Mouse (Mus musculus) midbrain, embryonic 13.5 days (tissue): Measurements from ENCODE around the gene Pls1. TPM values are rescaled to one million over a fixed set of nuclear protein-coding genes. Genes with fewer than 3 reads are reported as not detected.
A peak's percentile ranks its signal among the peaks of the same experiment; 100 is the strongest.

Source experiments
- ATAC-seq: fragments of 200-750 bp; cut with Nextera tagmentation; 2 replicates; pipeline ENCODE4 v1.8.0; 2017; ENCODE audit warnings: mild to moderate bottlenecking, moderate TSS enrichment, moderate library complexity
- H3K27ac ChIP-seq: fragments of 300-500 bp; sonication (generic); 2 replicates; pipeline ENCODE4 v1.5.1; 2015; ENCODE audit warnings: inconsistent platforms, mild to moderate bottlenecking, moderate library complexity
- H3K27me3 ChIP-seq: fragments of 300-500 bp; sonication (generic); 2 replicates; pipeline ENCODE4 v1.6.1; 2015; ENCODE audit warnings: mild to moderate bottlenecking, inconsistent platforms
- H3K36me3 ChIP-seq: fragments of 300-500 bp; sonication (generic); 2 replicates; pipeline ENCODE4 v1.6.1; 2015; ENCODE audit warnings: mild to moderate bottlenecking, inconsistent platforms
- H3K4me1 ChIP-seq: fragments of 300-500 bp; sonication (generic); replicated peaks from 2 replicates; pipeline ENCODE4 v1.6.1; 2015; ENCODE audit warnings: inconsistent platforms
- H3K4me2 ChIP-seq: fragments of 300-500 bp; sonication (generic); replicated peaks from 2 replicates; pipeline ENCODE4 v1.6.1; 2015; ENCODE audit warnings: moderate library complexity, mild to moderate bottlenecking, inconsistent platforms
- H3K4me3 ChIP-seq: fragments of 300-500 bp; sonication (generic); replicated peaks from 2 replicates; pipeline ENCODE4 v1.5.1; 2015; ENCODE audit warnings: mild to moderate bottlenecking, inconsistent platforms
- H3K9ac ChIP-seq: fragments of 300-500 bp; sonication (generic); replicated peaks from 2 replicates; pipeline ENCODE4 v1.6.1; 2015; ENCODE audit warnings: mild to moderate bottlenecking, inconsistent platforms
- H3K9me3 ChIP-seq: fragments of 300-500 bp; sonication (generic); 2 replicates; pipeline ENCODE4 v1.6.1; 2016; ENCODE audit warnings: mild to moderate bottlenecking, inconsistent platforms
- WGBS: fragments of 180-500 bp; shearing (Covaris S2); methylation state at CpG from one replicate; pipeline ENCODE4 v1.1.7; 2015; 5-methylcytosine and 5-hydroxymethylcytosine counted together
- polyA plus RNA-seq: library from polyadenylated mRNA; unstranded; fragments of >200 nt; fragmentation: Nextera tagmentation; extraction: Ambion mirVana; gene quantifications from 2 replicates; pipeline ENCODE4 v1.2.1, GENCODE M21; 2015

The Pls1 gene
- polyA plus RNA-seq, 1 experiment from 2014 or later: 2.5 TPM

DNA sequence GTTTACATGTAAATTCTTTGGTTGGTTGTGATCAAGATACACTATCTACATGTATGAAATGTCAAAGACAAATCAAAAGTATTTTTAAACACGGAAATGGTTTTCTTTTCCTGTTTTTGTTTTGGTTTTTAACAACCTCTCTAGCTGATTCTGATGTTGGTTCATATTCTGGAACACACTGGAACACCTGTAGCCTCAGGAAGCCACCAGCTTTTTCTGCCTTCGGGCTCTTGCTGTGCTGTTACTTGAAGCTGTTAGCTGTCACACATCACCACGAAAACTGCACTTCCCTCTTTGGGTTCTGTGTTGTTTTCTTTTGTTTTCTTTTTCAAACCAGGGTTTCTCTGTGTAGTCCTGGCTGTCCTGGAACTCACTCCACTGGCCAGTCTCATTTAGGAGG, 10.3 kb downstream of the Pls1 start:
- ATAC-seq: no peak
- WGBS: 72% methylated on average over 3 of the region's 3 CpGs
- Histone ChIP-seq H3K4me2 (no peak overlapping the region), H3K4me3 (no peak overlapping the region), H3K36me3 (no peaks in the 10 kb centered on the region), H3K27me3 (no peaks in the 10 kb centered on the region), H3K9ac (no peak overlapping the region), H3K9me3 (no peaks in the 10 kb centered on the region), H3K4me1 (no peaks in the 10 kb centered on the region), H3K27ac (no peak overlapping the region)

- H3K4me2 ChIP-seq: no peak overlapping the region
- ATAC-seq: no peak
- H3K4me1 ChIP-seq: no peaks in the 10 kb centered on the region
- H3K36me3 ChIP-seq: no peaks in the 10 kb centered on the region
- H3K27ac ChIP-seq: no peak overlapping the region
- no peaks in the 10 kb centered on the region for H3K9me3 ChIP-seq
- 94% methylated on average over 3 of the region's 3 CpGs for WGBS
- no peak overlapping the region for H3K9ac ChIP-seq
- no peak overlapping the region for H3K4me3 ChIP-seq
- H3K27me3 ChIP-seq: no peaks in the 10 kb centered on the region
Observed at GRCm38 (mm10) chr9:95832758-95833157, 12.4 kb downstream of the Pls1 start.

GRCm38 (mm10) chr9:95827565-95827964, 17.5 kb downstream of the Pls1 start:
- WGBS: 94% methylated on average over 5 of the region's 5 CpGs

DNA sequence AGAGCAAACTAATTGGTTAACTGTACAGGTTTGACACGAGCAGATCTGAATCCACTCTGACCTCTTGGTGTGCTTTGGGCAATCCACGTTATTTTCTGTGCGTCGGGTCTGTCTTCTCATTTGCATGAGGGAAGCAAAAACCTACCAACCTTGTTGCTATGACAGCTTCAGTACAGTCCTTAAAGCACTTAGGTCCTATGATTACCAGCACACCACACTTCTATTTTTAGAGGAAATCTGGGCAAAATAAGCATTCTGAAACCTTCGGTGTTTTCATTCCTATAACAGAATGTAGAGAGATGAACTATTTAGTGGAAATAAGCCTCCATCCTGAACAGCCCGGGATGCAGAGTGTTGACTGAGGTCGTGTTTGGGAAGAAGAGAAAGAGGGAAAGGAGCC, 22.6 kb downstream of the Pls1 start:
- H3K27ac ChIP-seq: no peak overlapping the region
- no peaks in the 10 kb centered on the region for H3K36me3 ChIP-seq
- WGBS: 77% methylated on average over 7 of the region's 7 CpGs
- no peak for ATAC-seq
- H3K4me3 ChIP-seq: no peak overlapping the region
- no peak overlapping the region for H3K9ac ChIP-seq
- no peaks in the 10 kb centered on the region for H3K9me3 ChIP-seq
- no peaks in the 10 kb centered on the region for H3K4me1 ChIP-seq
- no peaks in the 10 kb centered on the region for H3K27me3 ChIP-seq
- no peak overlapping the region for H3K4me2 ChIP-seq

More at GRCm38 (mm10) chr9:95827565-95827964, 17.5 kb downstream of the Pls1 start:
- Histone ChIP-seq H3K9me3 (no peaks in the 10 kb centered on the region), H3K36me3 (no peaks in the 10 kb centered on the region), H3K4me3 (no peak overlapping the region), H3K9ac (no peak overlapping the region), H3K27me3 (no peaks in the 10 kb centered on the region), H3K4me1 (no peaks in the 10 kb centered on the region), H3K27ac (no peak overlapping the region), H3K4me2 (no peak overlapping the region)
- no peak for ATAC-seq

GRCm38 (mm10) chr9:95815706-95816105, 29.4 kb downstream of the Pls1 start:
- H3K27ac ChIP-seq: no peak overlapping the region
- H3K4me3 ChIP-seq: no peak overlapping the region
- WGBS: 86% methylated on average over 4 of the region's 4 CpGs
- no peak for ATAC-seq
- no peaks in the 10 kb centered on the region for H3K9me3 ChIP-seq
- H3K9ac ChIP-seq: no peak overlapping the region
- H3K27me3 ChIP-seq: no peaks in the 10 kb centered on the region
- no peaks in the 10 kb centered on the region for H3K36me3 ChIP-seq
- H3K4me1 ChIP-seq: peaks cover 5% of the 10 kb centered on the region; the same call in 1 of the 2 replicates
- no peak overlapping the region for H3K4me2 ChIP-seq

DNA sequence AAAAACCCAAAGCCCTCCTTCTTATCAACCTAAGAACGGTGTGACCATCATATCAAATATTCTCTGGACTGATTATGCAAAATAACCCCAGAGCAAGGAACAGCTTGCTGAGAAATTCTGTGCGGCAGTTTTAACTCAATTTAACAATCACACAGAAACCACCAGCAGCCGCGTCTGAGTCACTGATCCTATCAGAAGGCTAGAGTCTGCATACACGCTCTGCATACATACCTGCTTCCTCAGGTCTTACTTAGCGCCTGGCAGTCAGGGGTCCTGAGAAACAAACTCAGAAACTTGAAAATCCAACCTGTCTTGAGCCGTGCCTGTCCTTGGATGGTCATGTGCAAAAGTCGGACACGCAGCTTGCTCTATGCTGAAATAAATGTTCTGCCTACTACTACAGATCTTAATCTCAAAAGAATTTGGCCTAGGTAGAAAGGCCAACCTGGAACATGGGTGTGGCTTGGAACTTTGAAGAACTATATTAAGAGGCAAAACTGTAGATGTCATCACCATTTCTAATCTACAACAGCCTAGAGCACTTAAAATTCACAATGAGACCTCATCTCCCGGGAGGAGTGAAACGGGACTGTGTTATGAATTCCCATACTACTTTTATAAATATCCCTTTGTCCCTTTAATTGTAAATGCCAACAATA, 30.0 kb downstream of the Pls1 start:
- Histone ChIP-seq H3K9me3 (no peaks in the 10 kb centered on the region), H3K36me3 (no peaks in the 10 kb centered on the region), H3K27ac (no peak overlapping the region), H3K4me1 (peaks cover 5% of the 10 kb centered on the region; the same call in 1 of the 2 replicates), H3K4me2 (no peak overlapping the region), H3K9ac (no peak overlapping the region), H3K27me3 (no peaks in the 10 kb centered on the region), H3K4me3 (no peak overlapping the region)
- 71% methylated on average over 11 of the region's 11 CpGs for WGBS
- no peak for ATAC-seq

DNA sequence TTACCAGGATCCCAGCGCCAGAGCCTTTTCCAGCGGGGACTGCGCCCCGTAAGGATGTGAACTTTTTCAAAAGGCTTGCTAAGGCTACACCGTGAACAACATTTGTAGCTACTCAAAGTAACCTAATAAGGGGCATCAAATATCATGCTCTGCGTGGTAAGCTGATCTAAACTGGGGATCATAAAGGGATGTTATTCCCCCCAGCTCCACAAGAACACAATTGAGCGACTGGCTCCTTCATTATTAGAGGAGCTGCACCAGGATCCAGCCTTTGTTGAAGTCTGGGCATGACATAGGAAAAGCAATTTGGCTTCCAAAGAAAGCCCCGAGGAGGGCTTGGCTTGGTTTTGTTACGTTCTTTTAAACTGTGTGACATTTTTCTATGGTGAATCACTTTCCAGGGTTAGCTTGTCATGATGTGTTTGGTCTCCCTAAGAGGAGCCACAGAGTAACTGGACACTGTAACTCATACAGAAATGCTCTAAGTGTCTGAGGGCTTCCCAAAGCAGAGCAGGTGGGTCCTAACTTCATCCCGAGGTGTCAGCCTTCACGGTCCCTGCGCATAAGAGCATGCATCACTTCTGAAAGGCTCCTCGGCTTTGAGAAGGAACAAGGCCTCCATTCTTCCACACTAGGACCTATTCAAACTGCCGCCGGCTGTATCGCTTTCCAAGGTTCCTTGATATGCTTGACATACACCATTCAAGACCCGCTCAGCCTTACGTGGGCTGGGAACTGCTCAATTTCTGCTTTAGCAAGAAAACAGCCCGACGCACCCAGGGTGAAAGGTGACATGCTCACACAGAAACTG, 31.2 kb downstream of the Pls1 start:
- Histone ChIP-seq H3K9me3 (no peaks in the 10 kb centered on the region), H3K27me3 (no peaks in the 10 kb centered on the region), H3K4me3 (no peak overlapping the region), H3K4me1 (peaks cover 5% of the 10 kb centered on the region; the same call in 1 of the 2 replicates), H3K36me3 (no peaks in the 10 kb centered on the region), H3K9ac (peak overlapping the region; percentile 16; the same call in 1 of the 2 replicates), H3K27ac (peak overlapping the region; percentile 65), H3K4me2 (peak overlapping the region; percentile 15)
- 20% methylated on average over 20 of the region's 20 CpGs for WGBS
- peak; percentile 84 for ATAC-seq

DNA sequence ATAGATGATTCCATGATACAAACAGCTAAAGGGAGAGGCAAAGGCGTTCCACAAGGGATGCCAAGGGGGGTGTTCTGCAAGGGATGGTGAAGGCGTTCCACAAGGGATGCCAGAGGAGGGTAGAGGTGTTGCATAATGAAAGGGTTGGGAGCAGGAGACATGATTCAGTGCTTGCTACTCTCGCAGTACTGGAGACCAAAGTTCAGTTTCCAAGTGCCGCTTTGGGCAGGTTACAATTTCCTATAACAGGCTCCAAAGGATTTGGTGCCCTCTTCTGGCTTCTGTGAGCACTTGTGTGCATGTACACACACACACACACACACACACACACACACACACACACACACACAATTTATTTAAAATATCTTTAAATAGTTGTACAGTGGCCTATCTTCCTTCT, 33.3 kb downstream of the Pls1 start:
- Histone ChIP-seq H3K4me1 (peaks cover 5% of the 10 kb centered on the region; the same call in 1 of the 2 replicates), H3K9me3 (no peaks in the 10 kb centered on the region), H3K4me2 (no peak overlapping the region), H3K9ac (no peak overlapping the region), H3K36me3 (no peaks in the 10 kb centered on the region), H3K27ac (no peak overlapping the region), H3K27me3 (no peaks in the 10 kb centered on the region), H3K4me3 (no peak overlapping the region)
- no peak for ATAC-seq
- WGBS: 98% methylated on average over 4 of the region's 4 CpGs

DNA sequence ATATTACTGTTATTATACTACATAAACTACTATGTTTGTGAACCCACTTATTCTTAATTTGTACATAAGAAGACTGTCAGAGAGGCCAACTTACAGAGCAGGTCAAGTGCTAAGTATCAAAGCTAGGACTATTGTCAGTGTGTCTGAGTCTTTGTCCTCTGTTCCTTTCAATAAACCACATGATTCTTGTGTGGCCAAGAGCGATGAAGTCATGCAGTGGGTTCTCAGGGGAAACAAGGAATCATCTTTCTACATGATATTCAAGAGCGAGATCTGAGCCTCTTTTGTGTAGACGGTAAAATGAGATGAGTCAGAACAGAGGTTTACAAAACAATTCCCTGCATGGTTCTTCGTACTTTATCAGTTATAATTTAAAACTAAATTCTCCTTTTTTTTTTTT, 35.5 kb downstream of the Pls1 start:
- no peak overlapping the region for H3K4me2 ChIP-seq
- H3K9ac ChIP-seq: no peak overlapping the region
- WGBS: 75% methylated on average over 4 of the region's 4 CpGs
- H3K27ac ChIP-seq: no peak overlapping the region
- H3K27me3 ChIP-seq: no peaks in the 10 kb centered on the region
- no peaks in the 10 kb centered on the region for H3K36me3 ChIP-seq
- H3K4me3 ChIP-seq: no peak overlapping the region
- H3K4me1 ChIP-seq: peaks cover 5% of the 10 kb centered on the region; the same call in 1 of the 2 replicates
- no peak for ATAC-seq
- H3K9me3 ChIP-seq: no peaks in the 10 kb centered on the region

DNA sequence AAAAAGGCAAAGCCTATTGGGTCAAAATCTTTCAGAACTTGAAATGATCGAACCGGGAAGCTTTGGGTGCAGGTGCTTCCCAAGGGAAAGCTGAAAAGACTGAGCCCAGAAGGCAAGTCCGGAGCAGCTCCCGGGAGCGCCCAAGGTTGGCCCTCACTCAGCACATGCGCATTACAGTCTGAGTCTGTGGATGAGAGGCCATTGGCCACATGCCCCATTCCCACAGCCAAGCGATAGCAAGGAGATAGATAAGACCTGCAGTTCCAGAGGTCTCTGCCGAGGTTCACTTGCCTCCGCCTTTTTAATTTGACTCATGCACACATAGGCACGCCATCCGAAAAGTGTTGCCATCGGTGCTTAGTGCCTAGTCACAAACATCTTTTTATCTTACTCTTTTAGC, 39.7 kb downstream of the Pls1 start:
- Histone ChIP-seq H3K4me1 (no peaks in the 10 kb centered on the region), H3K9me3 (no peaks in the 10 kb centered on the region), H3K4me3 (no peak overlapping the region), H3K27me3 (no peaks in the 10 kb centered on the region), H3K36me3 (no peaks in the 10 kb centered on the region), H3K4me2 (no peak overlapping the region), H3K9ac (no peak overlapping the region), H3K27ac (no peak overlapping the region)
- no peak for ATAC-seq
- 89% methylated on average over 12 of the region's 12 CpGs for WGBS

- Histone ChIP-seq H3K27ac (no peak overlapping the region), H3K4me3 (no peak overlapping the region), H3K27me3 (no peaks in the 10 kb centered on the region), H3K4me2 (no peak overlapping the region), H3K4me1 (no peaks in the 10 kb centered on the region), H3K9ac (no peak overlapping the region), H3K9me3 (no peaks in the 10 kb centered on the region), H3K36me3 (no peaks in the 10 kb centered on the region)
- no peak for ATAC-seq
- WGBS: 83% methylated on average over 3 of the region's 3 CpGs
Observed at GRCm38 (mm10) chr9:95803783-95804182, 41.3 kb downstream of the Pls1 start.

- no peak overlapping the region for H3K9ac ChIP-seq
- H3K27me3 ChIP-seq: no peaks in the 10 kb centered on the region
- ATAC-seq: no peak
- H3K27ac ChIP-seq: no peak overlapping the region
- H3K4me3 ChIP-seq: no peak overlapping the region
- WGBS: 67% methylated on average over 10 of the region's 10 CpGs
- H3K9me3 ChIP-seq: no peaks in the 10 kb centered on the region
- H3K4me2 ChIP-seq: no peak overlapping the region
- no peaks in the 10 kb centered on the region for H3K36me3 ChIP-seq
- H3K4me1 ChIP-seq: no peaks in the 10 kb centered on the region
Observed at GRCm38 (mm10) chr9:95801610-95802451, 43.3 kb downstream of the Pls1 start.
